Mouse (Mus musculus) ovary, postnatal 10 days (tissue): ENCODE results near the gene Ube2n.

Experiments used
- DNase-seq: peaks from one replicate; pipeline ENCODE4 v3.0.0; 2022; ENCODE audit warnings: low spot score

Ube2n gene

DNA sequence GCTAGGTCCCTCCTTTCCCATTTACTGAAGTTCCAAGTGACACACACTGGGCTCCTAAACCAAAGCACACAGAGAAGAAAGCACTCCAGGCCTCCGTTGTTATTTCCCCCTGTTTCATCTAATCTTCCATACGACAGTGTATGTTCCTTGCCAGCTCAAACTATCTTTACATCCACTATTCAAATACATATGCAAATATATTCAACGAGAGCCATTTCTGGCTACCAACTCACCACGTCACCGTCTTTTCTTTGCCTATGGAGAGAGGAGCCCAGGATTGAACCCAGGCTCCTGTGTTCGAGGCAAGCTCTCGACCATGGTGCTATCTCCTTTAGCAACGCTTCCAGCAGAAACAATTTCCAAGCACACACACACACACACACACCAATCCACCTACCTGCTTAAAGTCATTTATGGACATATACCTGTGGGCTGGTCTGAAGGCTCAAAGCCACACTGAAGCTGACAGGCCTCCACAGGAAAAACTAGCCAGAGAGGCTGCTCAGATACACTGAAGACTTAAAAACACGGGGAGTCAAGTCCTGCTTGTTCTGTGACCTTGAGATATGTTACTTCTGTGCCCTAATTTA lies 45.5 kb downstream of the Ube2n start:
- no peak for DNase-seq

DNA sequence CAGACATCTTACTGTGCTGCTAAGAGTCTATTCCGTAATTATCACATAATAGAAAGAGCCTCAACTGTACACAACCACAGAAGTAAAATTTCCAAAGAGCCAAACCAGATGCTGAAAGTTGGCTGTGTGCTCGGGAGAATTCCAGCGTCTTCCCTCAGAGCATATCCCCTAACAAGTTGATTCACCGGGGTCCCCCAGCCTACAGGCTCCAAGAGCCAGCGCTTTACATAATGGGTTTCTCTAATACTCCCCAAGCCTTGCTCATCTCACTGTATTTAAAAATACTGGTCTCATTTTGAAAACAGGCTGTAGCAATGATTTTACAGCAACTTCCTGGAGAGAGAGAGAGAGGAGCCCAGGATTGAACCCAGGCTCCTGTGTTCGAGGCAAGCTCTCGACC lies 46.7 kb downstream of the Ube2n start:
- DNase-seq, result no peak

DNA sequence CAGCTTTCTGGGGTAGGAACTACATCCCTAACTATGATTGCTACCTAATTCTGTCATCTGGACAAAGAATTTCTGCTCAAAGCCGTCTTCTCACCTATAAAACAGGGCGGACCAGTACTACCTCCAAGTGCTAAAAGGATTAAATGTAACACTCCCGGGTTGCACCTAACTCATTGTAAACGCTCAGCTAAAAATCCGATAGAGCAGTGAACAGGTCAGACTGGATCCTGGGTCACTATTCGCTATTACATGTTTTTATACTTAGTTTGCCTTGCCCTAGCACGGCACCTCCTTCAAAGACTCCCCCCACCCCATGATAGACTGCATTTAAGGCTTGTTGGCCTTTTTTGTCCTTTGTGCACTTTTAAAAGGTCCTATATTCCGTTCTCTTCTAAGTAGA lies 47.5 kb downstream of the Ube2n start:
- no peak for DNase-seq

DNA sequence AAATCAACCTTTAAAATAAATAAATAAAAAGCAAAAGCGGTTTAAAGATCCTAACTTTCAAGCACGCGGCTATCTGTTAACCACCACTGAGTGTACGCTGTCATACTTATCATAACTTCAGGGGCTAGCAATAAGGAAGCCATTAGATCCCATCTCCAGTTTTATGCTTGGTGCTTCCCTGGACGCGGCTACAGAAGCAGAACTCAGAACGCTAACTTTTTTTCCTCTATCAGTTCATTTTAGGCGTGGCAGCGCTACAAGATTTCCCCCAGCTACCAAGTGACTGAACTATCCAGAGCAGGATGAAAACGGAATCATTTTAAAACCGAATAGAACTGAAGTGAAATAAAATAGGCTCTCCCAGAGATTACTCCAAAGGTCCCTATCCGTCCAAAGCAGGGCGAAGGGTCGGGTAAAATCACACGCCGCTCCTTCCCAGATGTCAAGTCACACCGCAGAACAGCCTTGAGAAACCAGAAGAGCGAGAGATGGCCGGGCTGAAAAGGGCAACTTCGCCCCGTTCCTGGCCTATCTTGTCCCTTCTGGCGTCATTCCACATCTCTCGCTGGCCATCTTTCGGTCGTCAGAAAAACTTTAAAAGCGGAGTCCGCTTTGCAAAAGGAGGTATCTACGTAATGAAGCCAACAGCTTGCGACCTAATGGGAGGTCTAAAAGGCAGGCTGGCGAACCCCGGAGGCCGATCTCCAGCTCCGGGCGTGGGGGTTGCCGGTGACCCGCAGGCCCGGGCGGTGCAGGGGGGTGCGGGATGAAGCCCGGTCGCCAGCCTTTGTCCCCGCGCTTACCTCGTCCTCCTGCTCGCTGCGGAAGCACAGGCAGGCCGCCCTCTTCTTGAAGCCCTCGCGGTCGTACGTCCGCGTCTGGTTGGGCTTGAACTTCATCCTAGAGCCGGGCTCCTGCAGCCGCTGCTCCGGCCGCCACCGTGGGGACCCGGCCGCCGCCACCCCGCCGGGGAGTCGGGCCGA lies 48.2 kb downstream of the Ube2n start:
- DNase-seq, result peak; percentile 26

DNA sequence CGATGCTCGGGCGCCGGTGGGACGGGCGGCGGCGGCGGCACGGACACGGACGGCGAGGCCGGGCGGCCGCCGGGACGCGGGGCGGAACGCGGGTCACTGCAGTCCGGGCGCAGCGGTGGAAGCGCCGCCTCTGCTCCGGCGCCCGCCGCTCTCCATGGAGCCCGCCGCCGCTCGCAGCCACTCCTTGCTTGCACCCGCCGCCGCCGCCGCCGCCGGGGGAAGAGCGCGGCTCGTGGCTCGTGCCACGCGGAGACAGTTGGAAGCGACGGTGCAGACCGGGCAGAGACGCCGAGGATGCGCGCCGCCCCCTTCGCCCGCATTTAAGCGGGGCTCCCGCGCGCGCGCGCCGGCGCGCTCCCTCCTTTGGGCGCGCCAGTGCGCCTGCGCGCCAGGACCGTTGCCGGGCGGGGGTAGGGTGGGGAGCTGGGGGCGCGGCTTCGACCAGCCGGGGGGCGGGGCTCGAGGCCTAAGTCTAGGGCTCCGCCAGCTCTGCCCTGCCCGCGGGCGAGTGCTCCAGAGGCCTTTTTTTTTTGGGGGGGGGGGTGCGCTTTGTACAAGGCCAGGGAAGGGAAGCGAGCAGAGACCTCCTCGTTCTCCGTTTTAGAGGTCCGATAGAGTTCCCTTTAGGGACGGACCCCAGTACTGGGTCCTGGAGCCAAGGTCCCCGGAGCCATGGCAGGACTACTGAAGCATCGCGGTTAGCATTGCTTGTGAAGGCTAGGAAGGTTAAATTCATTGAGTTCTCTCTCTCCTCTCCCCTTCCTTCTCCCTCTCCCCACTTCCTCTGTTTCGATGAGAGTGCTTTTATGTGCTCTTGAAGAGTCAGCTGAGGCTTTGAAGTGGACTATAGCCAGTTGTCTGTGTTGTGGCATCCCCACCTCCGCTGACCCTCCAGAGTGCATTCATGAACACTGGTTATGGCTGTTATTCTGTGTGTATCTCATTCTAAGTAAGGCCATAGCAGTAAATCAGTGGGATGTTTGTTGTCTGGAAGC lies 49.2 kb downstream of the Ube2n start, which contains the start of gene Nudt4:
TSS of gene Nudt4 (minus strand) at position 296 of the 995 bp plus-strand sequence.
- DNase-seq, result peak; percentile 72

DNA sequence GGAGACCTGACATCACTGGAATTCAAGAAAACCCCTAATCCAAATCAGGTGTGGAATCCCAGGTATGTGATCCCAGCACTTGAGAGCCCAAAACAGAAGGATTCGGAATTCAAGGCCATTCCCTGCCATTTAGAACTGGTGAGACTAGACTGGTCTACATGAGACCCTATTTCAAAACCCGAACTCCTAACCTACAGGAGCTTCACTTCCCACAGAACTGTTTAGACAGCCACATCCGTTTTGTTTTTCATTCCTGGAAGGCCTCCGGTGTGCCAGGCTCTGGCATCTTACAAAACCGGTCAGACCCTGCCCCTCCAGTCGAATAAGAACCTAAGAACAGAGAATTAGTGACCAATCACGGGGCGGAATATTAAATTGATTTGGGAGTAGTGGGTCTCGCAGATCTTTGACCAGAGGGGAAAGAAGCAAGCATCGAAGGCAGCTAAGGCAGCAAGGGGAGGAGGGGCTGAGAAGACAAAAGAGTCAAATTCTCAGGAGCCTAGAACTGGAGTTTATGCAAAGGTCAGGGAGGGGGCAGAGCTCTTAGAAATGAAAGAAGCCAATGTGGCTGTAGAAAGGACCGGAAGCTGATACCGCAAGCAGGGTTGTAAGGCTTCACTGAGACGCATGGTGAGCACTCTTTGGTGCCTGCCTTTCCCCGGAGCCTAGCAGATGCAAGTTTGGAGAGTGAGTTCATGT lies 50.4 kb downstream of the Ube2n start:
- DNase-seq, result no peak

DNA sequence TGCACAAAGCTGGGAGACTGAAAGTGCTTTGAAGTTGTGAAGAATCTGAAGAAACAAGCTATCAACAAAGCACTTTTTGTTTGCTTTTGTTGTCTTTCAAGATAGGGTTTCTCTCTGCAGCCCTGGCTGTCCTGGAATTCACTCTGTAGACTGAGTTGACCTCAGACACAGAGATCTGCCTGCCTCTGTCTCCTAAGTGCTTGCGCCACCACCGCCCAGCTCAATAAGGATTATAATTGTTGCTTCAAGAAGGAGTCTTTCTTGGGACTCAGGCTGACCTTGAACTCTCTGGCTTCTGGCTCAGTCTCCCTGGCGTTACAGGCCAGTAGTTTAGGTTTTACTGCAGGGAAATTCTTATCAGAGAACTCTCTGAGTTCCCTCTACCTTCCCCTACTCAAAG lies 51.8 kb downstream of the Ube2n start:
- DNase-seq, result no peak

DNA sequence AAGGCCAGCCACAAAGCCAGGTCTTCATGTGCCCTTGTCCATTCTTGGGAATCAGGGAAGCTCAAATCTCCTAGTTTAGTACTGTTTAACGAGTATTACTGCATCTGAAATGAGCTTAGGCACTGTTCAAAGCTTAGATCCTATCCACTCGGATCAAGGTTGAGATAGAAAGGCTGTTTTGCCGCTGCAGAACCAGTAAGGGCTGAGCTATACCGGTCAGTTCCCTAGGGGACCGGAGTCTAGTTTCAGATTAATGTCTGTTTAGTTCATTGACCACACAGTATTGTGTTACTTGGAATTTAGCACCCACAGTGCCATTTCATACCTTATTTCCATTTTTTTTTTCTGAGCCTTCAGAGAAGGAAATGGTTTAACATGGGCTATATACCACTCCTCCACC lies 52.6 kb downstream of the Ube2n start:
- DNase-seq, result no peak

DNA sequence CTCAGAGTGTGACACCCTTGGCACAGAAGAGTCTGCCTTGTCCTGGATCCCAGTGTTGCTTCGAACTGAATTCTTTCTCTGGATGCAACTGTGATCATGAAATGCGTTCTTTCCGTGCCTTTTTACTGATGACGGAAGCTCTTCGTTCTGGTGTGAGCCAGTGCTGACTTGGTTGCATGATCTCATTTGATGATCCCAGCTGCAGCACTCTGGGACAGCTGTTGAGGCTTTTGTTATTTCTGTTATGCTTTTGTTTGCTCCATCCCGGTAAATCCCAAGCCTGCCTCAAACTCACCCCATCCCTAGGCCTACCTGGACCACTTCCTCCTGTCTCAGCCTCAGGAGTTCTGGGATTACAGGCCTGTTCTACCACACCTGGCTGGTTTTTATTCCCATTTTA lies 53.1 kb downstream of the Ube2n start:
- DNase-seq, result no peak

DNA sequence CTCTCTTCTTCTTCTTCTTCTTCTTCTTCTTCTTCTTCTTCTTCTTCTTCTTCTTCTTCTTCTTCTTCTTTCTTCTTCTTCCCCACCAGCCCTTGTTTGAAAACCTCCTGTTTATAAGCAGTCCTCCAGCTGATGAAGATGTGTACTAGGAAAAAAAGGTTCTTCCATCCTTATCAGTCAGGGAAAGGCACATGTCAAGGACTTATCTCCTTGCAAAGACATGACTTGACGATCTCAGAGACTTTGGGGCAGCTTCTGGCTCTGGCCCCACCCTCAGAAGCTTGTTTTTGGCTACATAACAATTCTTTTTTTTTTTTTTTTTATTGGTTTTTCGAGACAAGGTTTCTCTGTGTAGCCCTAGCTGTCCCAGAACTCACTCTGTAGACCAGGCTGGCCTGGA lies 54.5 kb downstream of the Ube2n start:
- DNase-seq, result no peak

DNA sequence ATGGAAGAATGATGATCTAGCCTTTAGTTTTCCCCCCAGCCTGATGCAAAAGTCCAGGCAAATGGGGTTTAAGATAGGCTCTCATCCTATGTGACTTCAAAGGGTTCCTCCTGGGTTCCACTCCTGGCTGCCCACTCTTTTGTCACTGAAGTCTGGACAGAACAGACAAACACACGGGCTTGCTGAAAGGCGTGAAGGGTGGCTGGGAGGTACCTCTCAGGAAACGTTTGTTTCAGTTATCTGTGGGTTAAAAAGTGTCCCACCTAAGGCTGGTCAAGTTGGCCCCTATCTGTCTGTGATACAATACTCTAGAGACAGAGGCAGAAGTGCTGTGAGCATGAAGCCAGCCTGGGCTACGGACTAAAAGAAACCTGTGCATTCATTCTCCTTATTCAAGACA lies 60.0 kb downstream of the Ube2n start:
- no peak for DNase-seq

DNA sequence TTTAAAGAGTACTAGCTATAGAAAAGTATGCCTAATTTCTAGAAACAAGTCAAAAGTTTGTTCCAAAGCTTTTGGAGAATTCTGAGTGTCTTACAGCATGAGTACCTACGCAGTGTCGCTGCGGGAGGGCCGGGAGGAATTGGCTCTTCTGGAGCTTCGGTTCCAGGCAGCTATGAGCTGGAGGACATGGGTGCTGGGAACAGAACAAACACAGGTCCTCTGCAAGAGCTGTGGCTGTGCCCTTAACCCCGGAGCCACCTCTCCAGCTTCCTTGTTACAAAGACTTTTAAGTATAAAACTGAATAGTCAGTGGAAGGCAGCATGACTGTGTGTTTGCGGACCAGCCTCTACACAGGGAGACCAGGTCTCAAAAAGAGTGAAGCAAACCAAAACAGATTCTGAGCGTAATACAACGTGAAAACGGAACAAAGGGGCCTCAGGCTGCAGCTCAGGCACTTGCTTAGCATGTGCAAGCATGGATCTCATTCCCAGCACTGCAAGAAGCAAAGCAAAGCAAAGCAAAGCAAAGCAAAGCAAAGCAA lies 61.0 kb downstream of the Ube2n start:
- DNase-seq, result no peak

DNA sequence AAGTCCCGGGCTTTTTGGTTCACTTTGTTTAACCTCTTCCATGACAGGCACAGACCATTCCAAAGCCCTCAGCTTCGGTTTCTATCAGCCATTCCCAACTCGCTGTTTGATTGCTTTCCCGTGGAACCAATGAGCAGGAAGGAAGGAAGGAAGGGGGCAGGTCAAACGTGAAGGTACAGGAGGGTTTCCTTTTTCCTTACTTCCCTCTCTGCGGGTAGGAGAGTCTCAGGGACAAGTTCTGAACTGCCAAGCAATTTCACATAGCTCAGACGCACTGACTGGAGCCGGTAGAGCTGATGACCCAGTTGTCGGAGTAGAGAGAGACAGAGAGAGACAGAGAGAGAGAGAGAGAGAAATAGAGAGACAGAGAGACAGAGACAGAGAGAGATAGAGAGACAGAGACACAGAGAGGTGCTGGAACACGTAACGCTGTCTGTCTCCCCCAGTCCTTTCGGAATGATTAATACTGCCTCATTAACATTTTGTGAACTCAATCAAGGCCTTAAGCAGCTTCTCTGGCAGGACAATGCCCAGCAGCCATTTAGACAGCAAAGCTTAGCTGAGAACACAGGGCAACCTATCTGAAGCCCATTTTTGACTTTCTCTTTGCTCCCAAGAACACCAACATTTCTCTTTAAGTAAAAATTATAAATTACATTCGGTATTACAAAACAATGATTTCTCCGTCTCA lies 62.1 kb downstream of the Ube2n start:
- DNase-seq, result no peak

DNA sequence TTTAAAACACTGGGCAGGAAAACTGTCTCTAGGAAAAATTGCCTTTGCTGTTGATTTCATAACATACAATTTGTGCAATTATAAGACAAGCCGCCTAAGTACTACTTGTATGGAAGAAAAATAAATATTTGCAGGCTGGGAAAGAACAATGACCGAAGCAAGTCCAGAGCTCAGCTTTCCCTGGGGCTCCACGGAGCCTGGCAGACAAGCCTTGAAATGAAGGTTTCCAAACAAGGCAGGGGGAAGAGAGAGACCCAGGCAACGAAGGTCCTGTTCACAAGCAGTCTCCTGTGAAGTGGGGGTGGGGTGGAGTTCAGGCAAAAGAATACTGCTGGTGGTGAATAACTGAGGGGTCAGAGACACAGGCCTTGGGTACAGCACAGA lies 62.6 kb downstream of the Ube2n start:
- DNase-seq, result no peak

DNA sequence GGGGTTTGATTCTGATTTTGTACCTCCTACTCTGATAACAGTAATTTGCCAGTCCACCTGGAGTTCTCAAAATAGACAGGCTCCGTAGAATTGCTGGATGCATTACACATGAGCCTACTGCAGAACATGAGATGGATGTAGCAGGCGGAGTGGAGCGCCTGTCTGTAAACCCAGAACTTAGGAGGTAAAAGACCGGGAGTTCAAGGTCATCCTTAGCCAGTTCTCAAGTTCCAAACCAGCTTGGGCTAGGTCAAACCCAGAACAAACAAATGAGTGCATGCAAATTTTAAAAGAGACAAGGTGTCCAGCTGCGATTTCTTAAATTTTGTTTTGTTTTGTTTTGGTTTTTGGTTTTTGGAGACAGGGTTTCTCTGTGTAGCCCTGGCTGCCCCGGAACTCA lies 70.6 kb downstream of the Ube2n start:
- DNase-seq, result no peak

DNA sequence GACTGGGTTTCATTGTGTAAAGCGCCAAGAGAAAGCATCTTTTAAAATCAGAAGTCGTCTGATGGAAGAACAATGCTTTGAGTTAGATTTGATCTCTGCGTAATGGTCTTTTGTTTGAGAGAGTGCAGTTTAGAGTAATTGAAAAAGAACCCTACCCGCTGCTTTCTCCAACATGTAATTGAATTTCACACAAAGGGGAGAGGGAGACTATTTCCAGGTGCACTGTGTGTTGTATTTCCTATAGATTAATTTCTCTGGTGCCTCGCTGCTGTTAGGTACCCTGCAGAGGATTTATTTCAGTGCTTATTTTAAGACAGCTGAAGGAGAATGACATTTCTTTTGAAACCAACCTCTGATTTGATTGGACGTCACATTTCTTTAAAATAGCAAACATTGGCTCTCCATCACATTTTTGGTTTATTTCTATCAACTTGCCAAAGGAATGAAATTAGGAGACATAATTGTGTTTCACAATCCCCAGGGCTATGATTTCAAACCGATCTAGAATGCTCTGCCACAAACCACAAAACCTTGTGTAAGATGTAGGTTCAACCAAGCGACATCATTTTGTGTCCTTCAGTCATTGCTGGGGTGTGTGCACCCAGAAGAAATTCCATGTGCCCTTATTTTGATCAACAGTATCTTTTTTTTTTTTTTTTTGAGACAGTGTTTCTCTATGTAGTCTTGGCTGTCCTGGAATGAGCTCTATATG lies 72.7 kb downstream of the Ube2n start:
- no peak for DNase-seq

DNA sequence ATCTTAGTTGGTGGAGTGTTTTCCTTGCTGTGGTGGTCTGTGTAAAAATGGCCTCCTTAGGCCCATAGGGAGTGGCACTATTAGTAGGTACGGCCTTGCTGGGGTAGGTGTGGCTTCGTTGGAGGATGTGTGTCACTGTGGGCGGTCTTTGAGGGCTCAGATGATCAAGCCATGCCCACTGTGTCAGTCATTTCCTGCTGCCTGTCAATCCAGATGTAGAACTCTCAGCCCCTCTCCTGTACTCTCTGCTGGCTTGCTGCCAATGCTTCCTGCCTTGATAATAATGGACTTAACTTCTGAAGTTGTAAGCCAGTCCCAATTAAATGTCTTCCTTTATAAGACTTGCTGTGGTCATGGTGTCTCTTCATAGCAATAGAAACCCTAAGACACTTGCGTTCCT lies 74.3 kb downstream of the Ube2n start:
- DNase-seq, result no peak

DNA sequence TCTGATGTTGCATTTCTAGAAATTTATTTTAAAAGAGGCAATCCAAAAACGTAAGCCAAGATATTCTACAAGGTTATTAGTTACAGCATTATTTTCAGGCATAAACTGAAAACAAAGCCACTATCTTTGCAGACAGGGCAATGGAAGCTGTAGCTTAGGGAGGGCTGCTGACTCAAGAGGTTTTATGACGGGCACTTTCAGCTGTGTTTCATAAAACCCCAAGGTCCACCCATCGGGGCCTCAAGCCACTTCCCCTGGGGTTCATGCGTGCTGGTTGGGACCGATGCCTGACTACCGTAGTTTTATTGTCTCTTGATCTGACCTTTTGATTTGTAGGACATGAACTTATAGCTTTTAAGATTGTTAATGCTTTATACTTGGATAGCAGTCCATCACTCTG lies 75.3 kb downstream of the Ube2n start:
- no peak for DNase-seq

DNA sequence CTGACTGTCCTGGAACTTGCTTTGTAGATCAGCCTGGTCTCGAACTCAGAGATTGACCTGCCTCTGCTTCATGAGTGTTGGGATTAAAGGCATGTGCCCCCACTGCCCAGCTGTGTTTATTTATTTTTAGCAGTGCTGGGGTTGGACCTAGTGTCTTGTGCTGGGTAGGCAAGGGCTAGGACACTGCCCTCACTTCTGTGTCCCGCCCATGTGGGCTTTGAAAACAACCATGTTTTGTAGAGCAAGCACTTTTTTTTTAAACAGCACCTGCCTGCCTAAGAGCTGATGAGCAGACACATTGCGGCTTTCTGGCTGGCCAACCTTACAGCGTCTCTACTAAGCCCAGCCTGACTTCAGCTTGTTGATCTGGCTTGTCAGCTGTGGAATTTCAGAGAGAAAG lies 76.3 kb downstream of the Ube2n start:
- no peak for DNase-seq

DNA sequence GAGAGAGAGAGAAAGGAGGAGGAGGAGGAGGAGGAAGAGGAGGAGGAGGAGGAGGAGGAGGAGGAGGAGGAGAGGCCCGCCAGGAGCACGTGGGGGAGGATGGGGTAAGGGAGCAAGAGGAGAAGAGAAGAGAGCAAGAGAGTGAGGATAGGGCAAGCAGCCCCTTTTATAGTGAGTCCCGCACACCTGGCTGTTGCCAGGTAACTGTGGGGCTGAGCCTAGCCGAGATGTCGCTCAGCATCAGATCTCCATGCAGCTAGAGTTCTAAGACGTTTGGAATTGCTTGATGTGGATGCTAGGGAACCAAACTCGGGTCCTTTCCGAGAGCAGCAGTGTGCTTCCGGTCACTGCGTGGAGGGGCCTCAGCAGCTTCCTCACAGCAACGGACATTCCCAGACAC lies 79.5 kb downstream of the Ube2n start:
- DNase-seq, result no peak
